Mouse (Mus musculus) NIH3T3 (cell line): ENCODE data around the gene Pcdh15.

Source experiments
- DNase-seq: peaks from one replicate; pipeline ENCODE4 v3.0.0-alpha.2; 2012; ENCODE audit warnings: low read depth

The Pcdh15 gene

DNA sequence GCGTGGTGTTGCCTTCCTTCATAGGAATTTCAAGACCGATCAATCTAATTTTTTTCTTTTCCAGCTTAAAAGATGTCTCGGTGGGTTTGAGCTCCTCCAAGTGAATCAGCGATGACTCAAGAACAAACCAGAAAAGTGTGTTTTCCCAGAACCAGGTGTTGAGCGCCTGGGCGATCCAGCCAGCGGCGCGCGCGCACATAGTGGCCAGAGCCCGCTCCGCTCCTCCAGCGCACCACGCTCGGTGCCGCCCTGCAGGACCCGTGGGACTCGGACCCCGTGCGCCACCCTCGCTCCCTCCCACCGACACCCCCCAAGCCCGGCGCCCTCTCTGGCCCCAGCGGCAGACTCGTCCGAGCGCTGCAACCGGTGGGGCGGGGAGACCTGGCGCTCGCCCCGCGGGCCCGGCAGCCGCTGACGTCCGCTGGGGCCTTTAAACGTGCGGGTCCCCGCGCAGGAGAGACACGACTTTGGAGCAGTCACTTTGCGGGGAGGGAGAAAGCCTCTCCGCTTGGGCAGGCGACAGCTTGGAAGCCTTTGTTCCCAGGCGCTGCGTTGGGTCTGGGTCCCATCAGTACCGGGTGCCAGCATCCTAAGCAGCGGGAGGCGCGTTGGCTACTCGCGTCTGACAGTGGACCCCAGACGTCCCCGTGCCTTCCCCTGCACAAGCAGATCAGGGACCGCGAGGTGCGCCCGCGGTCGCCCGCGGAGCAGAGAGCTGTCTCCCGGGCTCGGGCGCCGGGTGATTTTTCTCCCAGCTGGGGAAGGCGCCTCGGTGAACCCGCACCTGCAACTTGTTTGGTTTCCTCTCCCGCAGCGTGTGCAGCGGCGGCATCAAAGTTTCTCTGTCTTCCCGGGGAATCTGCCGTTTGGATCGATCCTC, at the start of gene Pcdh15:
TSS of gene Pcdh15 (plus strand) at position 377 of the 880 bp plus-strand sequence.
- DNase-seq: no peak

DNA sequence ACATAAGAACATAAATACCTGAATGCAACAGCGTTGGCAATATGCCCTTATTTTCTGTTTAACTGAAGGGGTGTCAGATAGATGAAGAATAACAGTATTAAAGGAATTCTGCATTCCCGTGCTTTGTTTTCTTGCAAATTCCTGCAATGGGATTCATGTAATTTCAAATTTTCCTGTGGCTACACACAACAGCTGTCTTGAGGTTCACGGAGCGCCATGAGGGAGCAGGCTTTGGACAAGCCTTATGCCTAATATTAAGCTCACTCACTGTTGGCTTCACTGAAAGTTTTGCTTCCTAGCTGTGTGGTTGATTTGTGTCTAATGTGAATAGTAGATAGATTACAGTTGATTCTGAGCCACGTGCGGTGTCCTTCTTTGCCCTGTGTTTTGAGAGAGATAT, 47.1 kb upstream of the Pcdh15 start:
- DNase-seq: no peak

DNA sequence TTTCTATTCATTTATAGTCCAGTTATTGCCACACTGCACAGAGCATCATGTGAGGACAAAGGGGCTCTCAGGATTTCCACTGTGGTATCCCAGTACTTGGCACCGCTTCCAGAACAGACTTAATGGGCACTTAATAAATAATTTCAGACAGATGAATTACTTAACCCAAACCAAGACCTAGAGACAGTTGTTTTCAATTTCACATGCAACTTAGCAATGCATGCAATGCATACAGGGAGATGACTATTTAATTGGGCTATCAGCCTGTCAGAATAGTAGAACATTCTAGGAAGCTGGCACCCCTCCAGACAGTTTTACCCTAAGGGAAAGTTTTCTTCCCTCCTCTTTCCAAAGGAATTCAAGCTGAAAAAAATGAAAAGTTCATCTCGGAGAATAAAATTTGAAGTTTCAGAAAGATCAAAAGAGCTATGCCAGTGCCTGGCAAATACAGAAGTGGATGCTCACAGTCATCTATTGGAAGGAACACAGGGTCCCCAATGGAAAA, 39.4 kb upstream of the Pcdh15 start:
- peak; percentile 53 for DNase-seq

DNA sequence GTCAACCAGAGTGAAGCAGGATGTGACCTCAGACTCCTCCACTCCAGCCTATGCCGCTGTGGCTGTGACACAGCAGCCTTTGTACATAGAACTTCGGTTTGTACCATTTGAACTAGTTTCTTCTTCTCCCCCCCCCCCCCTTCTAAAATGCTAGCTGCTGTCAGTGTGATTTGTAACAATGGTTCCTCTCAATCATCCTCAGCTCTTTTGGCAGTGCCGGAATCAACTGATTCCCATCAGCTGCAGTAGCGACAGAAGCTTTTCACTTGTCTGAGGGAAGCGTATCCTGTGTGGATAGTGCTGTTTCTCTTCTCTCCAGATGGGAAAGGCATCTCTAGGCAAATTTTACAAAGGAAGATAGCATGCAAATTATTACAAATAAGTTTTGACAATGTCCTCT, 12.4 kb upstream of the Pcdh15 start:
- DNase-seq: no peak

DNA sequence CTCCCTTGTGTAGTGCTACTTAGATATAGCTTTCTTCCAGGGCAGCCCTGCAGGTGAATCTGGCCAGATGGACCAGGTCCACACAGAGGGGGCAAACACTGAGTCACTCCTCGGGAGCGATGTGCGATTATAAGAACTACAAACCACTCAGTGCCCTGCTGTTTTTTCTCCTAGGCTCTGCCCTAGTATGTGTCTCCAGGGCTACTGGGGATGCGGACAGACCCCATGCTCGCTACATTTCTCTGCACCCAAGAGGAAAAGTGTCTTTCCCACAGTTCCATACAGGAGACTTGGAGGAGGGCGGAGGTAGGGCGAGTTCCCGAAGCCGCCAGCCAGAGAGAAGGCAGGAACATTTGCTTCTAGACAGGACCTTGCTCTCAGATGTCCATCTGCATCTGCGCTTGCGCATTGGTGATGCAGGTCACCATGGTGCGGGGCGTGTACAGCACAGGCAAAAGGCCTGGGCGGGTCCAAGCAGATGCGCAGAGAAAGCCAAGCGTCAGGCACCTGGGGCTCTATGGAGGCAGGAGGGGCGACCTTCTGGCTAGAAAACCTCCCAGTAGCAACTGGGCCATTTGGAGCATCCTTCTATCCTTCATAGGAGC, 2.5 kb upstream of the Pcdh15 start:
- no peak for DNase-seq

DNA sequence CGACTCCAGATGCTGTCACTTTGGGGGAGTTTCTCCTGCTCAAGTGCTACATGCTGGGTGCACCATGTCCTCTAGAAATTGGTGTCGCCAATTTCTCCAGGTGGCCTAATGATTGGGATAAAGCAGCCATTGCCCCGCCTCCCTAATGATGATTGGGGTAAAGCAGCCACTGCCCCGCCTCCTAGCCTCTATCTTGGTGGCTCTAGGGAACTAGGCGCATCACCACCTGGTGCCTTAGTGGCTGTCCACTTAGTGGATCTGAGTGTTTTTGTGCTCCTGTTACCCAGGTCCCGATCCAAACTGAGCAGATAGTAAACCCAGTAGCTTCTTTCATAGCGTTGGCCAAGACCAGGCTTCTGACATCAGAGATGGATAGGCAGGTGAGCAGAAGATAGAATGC, 2.0 kb upstream of the Pcdh15 start:
- no peak for DNase-seq

DNA sequence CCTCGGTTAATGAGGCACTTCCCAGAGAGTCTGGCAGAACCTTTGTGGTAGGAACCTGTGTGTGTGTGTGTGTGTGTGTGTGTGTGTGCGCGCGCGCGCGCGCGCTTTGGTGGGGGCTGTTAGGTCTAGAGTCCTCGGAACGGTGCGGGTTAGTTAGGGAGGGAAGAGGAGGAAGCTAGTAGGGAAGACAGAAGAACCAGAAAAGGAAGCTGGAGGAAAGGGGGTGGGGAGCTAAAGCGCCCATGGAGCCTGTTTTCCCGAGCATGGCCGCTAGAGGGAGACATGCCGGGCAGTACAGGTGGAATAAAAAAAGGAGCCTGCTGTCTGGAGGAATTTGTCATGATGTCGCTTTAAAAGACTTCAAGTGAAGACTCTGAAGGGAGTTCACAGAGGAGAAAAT, 1.2 kb upstream of the Pcdh15 start:
- peak; percentile 33 for DNase-seq

DNA sequence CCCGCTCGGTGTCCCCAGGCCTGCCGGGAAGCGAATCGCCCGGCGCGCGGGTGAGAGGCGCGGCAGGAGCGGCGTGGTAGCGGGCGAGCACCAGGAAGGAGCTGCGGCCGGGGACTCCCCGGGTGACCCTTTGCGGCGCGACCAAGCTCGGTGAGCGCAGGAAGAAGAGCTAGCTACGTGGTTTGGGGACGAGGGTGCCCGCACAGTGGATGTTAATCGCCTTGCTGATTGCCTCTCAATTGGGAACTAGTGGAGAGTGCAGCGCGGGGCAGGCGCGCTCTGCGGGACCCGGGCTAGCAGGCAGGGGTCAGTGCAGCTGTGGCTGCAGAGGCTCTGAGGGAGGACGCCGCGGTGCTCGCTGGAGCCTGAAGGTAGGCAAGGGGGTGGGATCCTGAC, 702 bp downstream of the Pcdh15 start:
- no peak for DNase-seq

DNA sequence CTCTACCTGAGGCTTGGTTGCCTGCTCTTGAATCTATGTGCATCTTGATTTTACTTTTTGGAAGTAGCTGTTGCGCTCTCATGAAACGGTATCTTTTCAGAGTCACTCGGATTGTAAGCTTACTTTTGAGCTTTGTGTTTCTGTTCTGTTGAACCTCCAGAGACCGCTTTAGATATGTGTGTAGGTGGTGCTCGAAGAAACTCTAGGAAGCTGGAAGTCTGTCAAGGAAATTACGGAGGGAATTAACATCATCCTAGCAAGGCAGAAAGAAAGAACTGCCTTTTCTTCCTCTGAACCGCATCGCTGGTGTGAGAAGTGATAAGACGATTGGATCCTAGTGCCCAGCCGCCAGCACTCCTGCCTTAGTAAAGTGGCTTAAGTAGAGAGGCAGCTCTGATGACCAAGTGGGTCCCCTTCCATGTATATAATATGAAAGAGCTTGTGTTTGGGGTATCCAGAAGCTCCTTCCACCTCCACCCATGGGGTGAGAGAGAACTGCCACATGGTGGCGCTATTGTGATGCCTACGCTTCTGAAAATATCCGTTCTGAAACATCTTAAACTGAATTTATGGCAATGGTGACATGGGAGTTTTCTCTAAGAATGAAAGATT, 4.3 kb downstream of the Pcdh15 start:
- peak; percentile 24 for DNase-seq

DNA sequence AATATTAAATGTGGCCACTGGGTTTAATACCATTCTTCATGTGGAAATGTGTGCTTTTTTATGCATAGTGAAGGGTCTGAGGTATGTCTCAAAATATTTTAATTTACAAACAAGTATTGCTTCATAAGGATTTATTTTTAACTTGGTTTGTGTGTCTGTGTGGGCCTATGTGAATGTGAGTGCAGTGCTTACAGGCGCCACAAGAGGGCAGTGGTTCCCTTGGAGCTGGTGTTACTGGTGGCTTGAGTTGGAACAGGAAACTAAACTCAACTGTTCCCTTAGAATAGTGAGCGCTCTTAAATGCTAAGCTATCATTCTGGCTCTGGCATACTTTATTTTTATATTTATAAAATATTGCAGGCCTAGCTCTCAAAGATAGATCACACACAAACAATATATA, 6.8 kb downstream of the Pcdh15 start:
- DNase-seq: peak; percentile 55

DNA sequence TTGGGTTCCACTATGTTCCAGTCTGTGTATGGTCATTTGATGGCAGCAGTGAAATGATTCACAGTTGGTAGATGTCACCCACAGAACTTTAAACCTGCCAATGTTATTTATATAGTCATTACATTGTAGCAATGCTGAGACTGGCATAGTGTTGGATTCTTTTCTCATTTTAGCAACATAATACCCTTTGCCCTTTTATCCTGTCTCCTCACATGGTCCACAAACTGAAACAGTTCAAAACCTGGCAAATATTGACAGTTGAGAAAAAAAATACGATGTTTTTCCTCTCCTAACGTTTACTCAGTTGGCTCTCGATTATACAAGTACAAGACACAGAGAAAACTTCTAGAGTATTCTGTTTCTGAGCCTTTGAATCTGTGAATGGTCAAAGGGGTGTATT, 38.8 kb downstream of the Pcdh15 start:
- DNase-seq: no peak

DNA sequence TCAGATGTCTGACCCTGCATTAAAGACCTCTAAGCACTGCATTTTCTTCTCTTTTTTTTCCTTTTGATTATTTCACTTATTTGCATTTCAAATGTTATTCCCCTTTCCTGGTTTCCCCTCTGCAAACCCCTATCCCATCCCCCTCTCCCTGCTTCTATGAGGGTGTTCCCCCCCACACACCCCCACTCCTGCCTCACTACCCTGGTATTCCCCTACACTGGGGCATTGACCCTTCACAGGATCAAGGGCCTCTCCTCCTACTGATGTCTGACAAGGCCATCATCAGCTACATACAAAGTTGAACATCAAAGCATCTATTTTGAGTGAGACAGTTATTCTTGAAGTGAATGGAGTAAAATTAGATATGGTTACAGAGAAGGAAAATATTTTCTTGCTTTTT, 48.4 kb downstream of the Pcdh15 start:
- DNase-seq: no peak

DNA sequence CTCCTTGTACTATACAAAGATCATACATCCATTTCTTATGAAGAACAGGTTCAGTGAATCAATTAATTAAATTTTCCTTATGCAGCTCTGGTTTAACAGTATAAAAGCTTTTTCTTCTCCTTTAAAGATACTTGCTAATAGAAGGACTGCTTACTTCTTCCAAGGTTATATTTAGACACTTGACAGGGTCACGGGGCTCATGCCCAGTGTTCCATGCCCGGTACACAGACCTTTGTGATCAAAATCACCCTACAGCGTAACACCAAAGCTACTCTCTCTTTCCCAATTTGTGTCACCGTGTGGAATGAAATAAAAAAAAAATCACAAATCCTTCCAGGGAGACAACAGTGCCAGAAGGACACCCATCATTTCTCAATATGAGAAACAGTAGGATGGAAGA, 48.8 kb downstream of the Pcdh15 start:
- DNase-seq: no peak

DNA sequence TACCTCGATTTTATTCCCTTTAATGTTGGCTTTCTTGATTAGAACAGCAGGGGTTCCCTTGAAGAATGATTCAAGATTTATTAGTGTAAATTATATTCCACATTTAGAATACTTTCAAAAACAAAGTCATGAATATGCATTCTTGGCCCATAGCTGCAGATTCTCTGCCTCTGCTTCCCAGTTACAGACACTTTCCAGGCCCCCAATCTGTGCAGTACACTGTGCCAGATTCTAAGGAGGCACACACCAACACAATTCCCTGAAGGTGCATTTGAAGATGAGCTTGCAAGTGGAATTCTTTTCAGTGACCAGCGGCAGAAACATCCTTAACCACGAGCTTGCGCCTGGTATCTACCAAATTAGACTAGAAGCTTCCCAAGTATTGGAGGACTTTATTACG, 55.4 kb downstream of the Pcdh15 start:
- no peak for DNase-seq

DNA sequence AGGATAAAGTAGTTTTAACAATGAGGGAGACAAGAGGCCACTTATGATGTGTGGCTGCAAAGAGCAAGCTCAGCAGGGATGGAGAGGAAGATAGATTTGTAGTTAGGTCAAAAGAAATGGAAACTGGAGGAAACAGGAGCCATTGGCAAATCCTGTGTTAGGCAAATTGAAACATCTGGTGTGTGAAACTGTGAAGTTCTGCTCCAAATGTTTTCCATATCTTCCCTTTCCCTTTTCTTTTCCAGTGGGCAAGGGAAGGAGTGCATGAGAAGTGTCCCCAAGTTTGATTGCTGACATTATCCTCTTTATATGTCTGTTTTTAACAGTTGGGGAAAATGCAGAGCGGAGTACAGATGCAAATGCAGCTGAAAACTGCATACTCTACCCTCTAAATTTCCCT, 62.6 kb downstream of the Pcdh15 start:
- no peak for DNase-seq

DNA sequence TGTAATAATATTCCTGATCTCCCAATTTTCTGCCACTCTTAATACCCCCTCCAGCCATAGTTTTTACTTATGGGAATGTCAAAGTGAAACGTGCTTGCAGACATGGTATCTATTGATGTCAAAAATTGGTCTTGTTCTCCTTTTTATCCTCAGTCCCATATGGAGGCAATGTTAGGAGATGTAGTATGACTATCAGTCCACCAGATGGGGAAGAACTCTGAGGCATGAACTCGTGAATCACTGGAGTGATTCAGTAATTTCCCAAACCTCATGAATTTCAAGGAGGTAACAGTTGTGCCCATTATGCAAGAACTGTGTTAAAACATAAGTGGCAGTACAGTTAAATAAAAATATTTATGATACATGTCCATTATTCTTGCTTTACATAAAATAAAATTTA, 116.9 kb downstream of the Pcdh15 start:
- DNase-seq: peak; percentile 46

DNA sequence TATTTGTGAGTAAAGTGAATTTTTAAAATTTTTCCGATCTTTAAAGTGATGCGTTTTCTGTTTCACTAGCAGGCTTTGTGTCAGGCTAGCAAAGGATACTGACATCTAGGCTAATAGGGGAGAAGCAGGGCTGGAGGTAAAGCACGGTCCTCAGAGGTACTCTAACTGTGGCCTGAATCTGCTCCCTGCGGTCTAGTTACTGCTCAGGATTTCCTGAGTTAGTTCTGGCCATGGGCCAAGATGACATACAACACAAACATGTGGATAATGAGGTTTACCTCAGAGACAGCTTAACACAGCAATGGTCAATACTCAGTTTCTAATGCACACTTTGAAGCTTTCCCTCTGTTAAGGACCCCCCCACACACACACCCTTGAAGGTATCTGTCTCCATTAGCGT, 143.2 kb downstream of the Pcdh15 start:
- peak; percentile 62 for DNase-seq

DNA sequence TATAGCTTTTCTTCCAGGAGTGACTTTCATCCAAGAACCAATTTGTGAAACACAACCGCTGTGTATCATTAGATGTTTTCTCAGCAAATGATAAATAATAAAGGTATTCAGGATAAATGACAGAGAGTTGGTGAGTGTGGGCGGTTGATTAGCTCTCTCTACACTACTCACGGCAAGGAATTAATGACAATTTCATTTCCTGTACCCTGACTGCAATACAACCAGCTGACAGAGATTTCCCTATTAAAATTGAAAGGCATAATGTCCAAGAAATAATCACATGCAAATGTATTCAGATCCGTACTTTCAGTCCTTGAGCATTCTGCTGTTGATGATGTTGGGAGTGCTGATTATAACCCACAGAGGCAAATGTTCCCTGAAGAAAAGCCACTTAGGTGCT, 181.3 kb downstream of the Pcdh15 start:
- DNase-seq: no peak

DNA sequence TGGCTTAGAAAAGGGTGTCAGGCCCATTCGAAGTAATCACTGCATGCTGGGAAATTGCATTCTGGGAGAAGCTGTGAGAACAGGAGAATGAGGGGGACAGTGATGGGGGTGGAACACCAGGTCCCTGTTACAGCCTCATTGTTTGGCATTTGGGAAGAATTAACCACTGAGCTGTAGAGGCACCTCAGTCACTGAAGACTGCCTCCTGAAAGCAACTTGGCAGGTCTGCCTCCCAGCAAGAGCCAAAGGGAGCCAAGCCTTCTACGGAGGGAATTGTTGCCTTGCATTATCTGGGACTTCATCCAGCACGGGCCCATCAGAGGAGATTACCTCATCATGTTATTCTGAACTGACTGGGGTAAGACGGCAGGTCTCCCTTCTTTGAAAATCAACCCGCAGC, 197.3 kb downstream of the Pcdh15 start:
- peak; percentile 36 for DNase-seq

DNA sequence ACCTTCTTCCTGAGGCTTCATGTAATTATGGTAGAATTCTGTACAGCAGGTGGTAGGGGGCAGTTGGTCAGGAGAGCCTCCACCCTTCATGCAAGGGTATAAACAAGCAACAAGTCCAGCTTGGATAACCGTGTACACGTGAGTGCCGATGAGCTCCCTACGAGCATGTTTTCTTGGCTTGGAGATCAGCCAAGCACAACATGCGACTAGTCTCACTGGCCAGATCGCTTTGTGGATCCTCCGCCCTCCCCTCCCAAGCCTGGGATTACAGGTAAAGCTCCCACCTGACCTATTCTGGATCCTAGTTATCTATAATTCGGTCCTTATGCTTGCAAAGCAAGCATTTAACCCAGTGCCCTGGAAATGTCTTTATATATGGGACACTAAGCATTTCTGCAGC, 202.8 kb downstream of the Pcdh15 start:
- no peak for DNase-seq

DNA sequence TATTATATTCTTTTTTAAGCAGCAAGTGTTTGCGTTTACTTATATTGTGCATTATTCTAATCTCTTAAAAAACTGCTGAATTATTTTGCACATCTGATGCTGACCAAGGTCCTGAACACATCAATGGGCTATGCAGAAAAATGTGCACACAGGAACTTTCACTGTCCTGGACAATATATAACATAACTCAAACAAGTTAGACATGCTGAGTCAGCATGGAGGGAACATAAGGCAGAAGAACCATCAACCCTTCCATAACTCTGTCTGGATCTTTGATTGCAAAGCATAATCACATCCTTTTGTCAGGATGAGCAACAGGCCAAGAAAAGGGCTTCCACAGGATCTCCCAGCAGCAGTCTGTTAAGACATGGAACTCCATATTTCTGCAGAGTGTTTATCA, 207.5 kb downstream of the Pcdh15 start:
- DNase-seq: peak; percentile 24

DNA sequence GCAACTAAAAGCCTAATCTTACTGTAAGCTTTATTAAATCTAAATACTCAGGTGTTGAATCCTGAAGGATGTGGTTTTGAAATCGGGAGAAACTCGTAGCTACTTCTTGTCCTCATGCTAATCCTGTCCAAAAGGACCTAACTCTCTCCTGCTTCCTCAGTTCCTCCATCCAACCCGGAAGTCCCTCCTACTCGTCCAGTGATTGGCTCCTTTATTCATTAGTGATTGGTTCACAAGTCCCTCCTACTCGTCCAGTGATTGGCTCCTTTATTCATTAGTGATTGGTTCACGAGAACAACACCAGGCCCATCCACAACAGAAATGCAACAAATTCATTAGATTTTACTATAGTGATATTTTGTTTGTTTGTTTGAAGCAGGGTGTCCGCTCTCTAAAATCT, 227.7 kb downstream of the Pcdh15 start:
- peak; percentile 82 for DNase-seq

DNA sequence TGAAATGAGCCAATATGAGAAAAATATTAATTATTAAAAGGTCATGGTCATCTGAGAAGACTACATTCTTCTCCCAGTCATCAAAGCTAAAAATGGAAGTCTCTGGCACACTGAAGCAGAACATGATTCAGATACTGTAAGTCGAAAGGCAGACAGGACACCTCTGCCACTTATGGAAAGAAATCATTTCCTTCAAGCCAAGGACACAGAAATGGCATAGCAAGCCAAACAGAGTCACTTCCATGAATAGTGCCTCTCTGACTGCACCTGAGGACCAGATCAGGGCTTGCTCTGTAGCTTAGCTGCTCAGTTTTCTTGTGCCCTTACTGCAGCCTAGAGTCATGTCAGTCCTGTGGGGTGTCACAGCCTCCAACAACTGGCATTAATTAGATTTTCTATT, 234.3 kb downstream of the Pcdh15 start:
- DNase-seq: no peak
